Mouse (Mus musculus): ENCODE results near the gene Ggn. TPM values are rescaled to one million over a fixed set of nuclear protein-coding genes. Genes with fewer than 3 reads are reported as not detected.
"Not testable (repeated sequence)": the region's sequence is repeated elsewhere in the genome, so short reads cannot be mapped to it uniquely, and the experiment has no call there.

Ggn gene
- polyA plus RNA-seq, 1 experiment from 2014 or later, result 0.36 TPM

- no peak for ATAC-seq
- WGBS, result 43% methylated on average over 16 of the region's 16 CpGs
- H3K36me3 ChIP-seq (ENCODE audit: control insufficient read depth, insufficient read depth, low read length), result no peaks in the 10 kb centered on the region
- H3K27ac ChIP-seq (ENCODE audit: low read depth, low read length), result no peak overlapping the region
- peaks cover 2% of the 10 kb centered on the region for H3K27me3 ChIP-seq (replicated peaks; ENCODE audit: control insufficient read depth, insufficient read depth, low read length)
- no peaks in the 10 kb centered on the region; the same call in 1 of the 2 replicates for H3K4me1 ChIP-seq (ENCODE audit: control insufficient read depth, insufficient read depth, low read depth, low read length)
- no peak overlapping the region for H3K4me3 ChIP-seq (ENCODE audit: low read length)
- H3K4me2 ChIP-seq (ENCODE audit: low read length), result no peak overlapping the region
- H3K9me3 ChIP-seq (ENCODE audit: control insufficient read depth, low read length), result no peaks in the 10 kb centered on the region
- H3K9ac ChIP-seq (ENCODE audit: low read depth, low read length), result no peak overlapping the region
Observed at GRCm38 (mm10) chr7:29137429-29137828, 32.6 kb upstream of the Ggn start.

- 94% methylated on average over 3 of the region's 4 CpGs for WGBS
- H3K4me3 ChIP-seq (ENCODE audit: low read length); H3K4me2 ChIP-seq (ENCODE audit: low read length); ATAC-seq; H3K36me3 ChIP-seq (ENCODE audit: control insufficient read depth, insufficient read depth, low read length); H3K9me3 ChIP-seq (ENCODE audit: control insufficient read depth, low read length); H3K27me3 ChIP-seq (replicated peaks; ENCODE audit: control insufficient read depth, insufficient read depth, low read length); H3K9ac ChIP-seq (ENCODE audit: low read depth, low read length); H3K4me1 ChIP-seq (ENCODE audit: control insufficient read depth, insufficient read depth, low read depth, low read length); H3K27ac ChIP-seq (ENCODE audit: low read depth, low read length): not testable (repeated sequence)
Observed at GRCm38 (mm10) chr7:29139237-29139636, 30.8 kb upstream of the Ggn start.

- H3K4me2 ChIP-seq (ENCODE audit: low read length), result no peak overlapping the region
- H3K9ac ChIP-seq (ENCODE audit: low read depth, low read length), result no peak overlapping the region
- H3K4me3 ChIP-seq (ENCODE audit: low read length), result no peak overlapping the region
- WGBS, result 85% methylated on average over 8 of the region's 8 CpGs
- no peaks in the 10 kb centered on the region for H3K4me1 ChIP-seq (ENCODE audit: control insufficient read depth, insufficient read depth, low read depth, low read length)
- H3K27ac ChIP-seq (ENCODE audit: low read depth, low read length), result no peak overlapping the region
- H3K36me3 ChIP-seq (ENCODE audit: control insufficient read depth, insufficient read depth, low read length), result no peaks in the 10 kb centered on the region
- peaks cover 2% of the 10 kb centered on the region for H3K27me3 ChIP-seq (replicated peaks; ENCODE audit: control insufficient read depth, insufficient read depth, low read length)
- no peak for ATAC-seq
- H3K9me3 ChIP-seq (ENCODE audit: control insufficient read depth, low read length), result no peaks in the 10 kb centered on the region
Observed at GRCm38 (mm10) chr7:29141416-29141815, 28.6 kb upstream of the Ggn start.

- H3K4me3 ChIP-seq (ENCODE audit: low read length), result no peak overlapping the region
Observed at GRCm38 (mm10) chr7:29144006-29144405, 26.0 kb upstream of the Ggn start.

GRCm38 (mm10) chr7:29146625-29147367 is 23.2 kb upstream of the Ggn start:
- H3K27me3 ChIP-seq (replicated peaks; ENCODE audit: control insufficient read depth, insufficient read depth, low read length), result no peaks in the 10 kb centered on the region
- no peaks in the 10 kb centered on the region for H3K4me1 ChIP-seq (ENCODE audit: control insufficient read depth, insufficient read depth, low read depth, low read length)
- ATAC-seq, result no peak
- no peak overlapping the region for H3K4me2 ChIP-seq (ENCODE audit: low read length)
- no peak overlapping the region for H3K4me3 ChIP-seq (ENCODE audit: low read length)
- H3K9me3 ChIP-seq (ENCODE audit: control insufficient read depth, low read length), result no peaks in the 10 kb centered on the region
- H3K36me3 ChIP-seq (ENCODE audit: control insufficient read depth, insufficient read depth, low read length), result no peaks in the 10 kb centered on the region
- WGBS, result 85% methylated on average over 7 of the region's 7 CpGs
- H3K9ac ChIP-seq (ENCODE audit: low read depth, low read length), result no peak overlapping the region
- H3K27ac ChIP-seq (ENCODE audit: low read depth, low read length), result no peak overlapping the region

More at GRCm38 (mm10) chr7:29144006-29144405, 26.0 kb upstream of the Ggn start:
- Histone ChIP-seq H3K4me1 (ENCODE audit: control insufficient read depth, insufficient read depth, low read depth, low read length) (no peaks in the 10 kb centered on the region), H3K9me3 (ENCODE audit: control insufficient read depth, low read length) (no peaks in the 10 kb centered on the region), H3K27me3 (replicated peaks; ENCODE audit: control insufficient read depth, insufficient read depth, low read length) (no peaks in the 10 kb centered on the region), H3K9ac (ENCODE audit: low read depth, low read length) (no peak overlapping the region), H3K36me3 (ENCODE audit: control insufficient read depth, insufficient read depth, low read length) (no peaks in the 10 kb centered on the region), H3K27ac (ENCODE audit: low read depth, low read length) (no peak overlapping the region), H3K4me2 (ENCODE audit: low read length) (no peak overlapping the region)
- ATAC-seq, result no peak
- WGBS, result 96% methylated on average over 3 of the region's 4 CpGs

GRCm38 (mm10) chr7:29148771-29149170 is 21.2 kb upstream of the Ggn start:
- no peak for ATAC-seq
- no peaks in the 10 kb centered on the region for H3K9me3 ChIP-seq (ENCODE audit: control insufficient read depth, low read length)
- no peaks in the 10 kb centered on the region for H3K27me3 ChIP-seq (replicated peaks; ENCODE audit: control insufficient read depth, insufficient read depth, low read length)
- no peak overlapping the region for H3K4me3 ChIP-seq (ENCODE audit: low read length)
- no peaks in the 10 kb centered on the region for H3K4me1 ChIP-seq (ENCODE audit: control insufficient read depth, insufficient read depth, low read depth, low read length)
- H3K36me3 ChIP-seq (ENCODE audit: control insufficient read depth, insufficient read depth, low read length), result no peaks in the 10 kb centered on the region
- no peak overlapping the region for H3K9ac ChIP-seq (ENCODE audit: low read depth, low read length)
- H3K27ac ChIP-seq (ENCODE audit: low read depth, low read length), result no peak overlapping the region
- H3K4me2 ChIP-seq (ENCODE audit: low read length), result no peak overlapping the region
- 91% methylated on average over 14 of the region's 15 CpGs for WGBS

- Histone ChIP-seq H3K27ac (ENCODE audit: low read depth, low read length) (no peak overlapping the region), H3K4me2 (ENCODE audit: low read length) (no peak overlapping the region), H3K9me3 (ENCODE audit: control insufficient read depth, low read length) (no peaks in the 10 kb centered on the region), H3K36me3 (ENCODE audit: control insufficient read depth, insufficient read depth, low read length) (no peaks in the 10 kb centered on the region), H3K9ac (ENCODE audit: low read depth, low read length) (no peak overlapping the region), H3K27me3 (replicated peaks; ENCODE audit: control insufficient read depth, insufficient read depth, low read length) (no peaks in the 10 kb centered on the region), H3K4me1 (ENCODE audit: control insufficient read depth, insufficient read depth, low read depth, low read length) (peaks cover 9% of the 10 kb centered on the region), H3K4me3 (ENCODE audit: low read length) (no peak overlapping the region)
- ATAC-seq, result no peak
- 65% methylated on average over 10 of the region's 10 CpGs for WGBS
Observed at GRCm38 (mm10) chr7:29151486-29151885, 18.5 kb upstream of the Ggn start.

- 96% methylated on average over 14 of the region's 14 CpGs for WGBS
- Histone ChIP-seq H3K9me3 (ENCODE audit: control insufficient read depth, low read length) (no peaks in the 10 kb centered on the region), H3K27ac (ENCODE audit: low read depth, low read length) (no peak overlapping the region), H3K4me3 (ENCODE audit: low read length) (no peak overlapping the region; the same call in 1 of the 2 replicates), H3K27me3 (replicated peaks; ENCODE audit: control insufficient read depth, insufficient read depth, low read length) (peaks cover 3% of the 10 kb centered on the region; the same call in 1 of the 2 replicates), H3K4me2 (ENCODE audit: low read length) (no peak overlapping the region), H3K36me3 (ENCODE audit: control insufficient read depth, insufficient read depth, low read length) (no peaks in the 10 kb centered on the region), H3K9ac (ENCODE audit: low read depth, low read length) (no peak overlapping the region), H3K4me1 (ENCODE audit: control insufficient read depth, insufficient read depth, low read depth, low read length) (peaks cover 9% of the 10 kb centered on the region)
- no peak for ATAC-seq
Observed at GRCm38 (mm10) chr7:29154018-29154720, 15.8 kb upstream of the Ggn start.

- Histone ChIP-seq H3K9me3 (ENCODE audit: control insufficient read depth, low read length) (no peaks in the 10 kb centered on the region), H3K4me2 (ENCODE audit: low read length) (peak overlapping the region; percentile 93), H3K27me3 (replicated peaks; ENCODE audit: control insufficient read depth, insufficient read depth, low read length) (peaks cover 3% of the 10 kb centered on the region; the same call in 1 of the 2 replicates), H3K36me3 (ENCODE audit: control insufficient read depth, insufficient read depth, low read length) (no peaks in the 10 kb centered on the region), H3K4me1 (ENCODE audit: control insufficient read depth, insufficient read depth, low read depth, low read length) (peaks cover 9% of the 10 kb centered on the region), H3K4me3 (ENCODE audit: low read length) (peak overlapping the region; percentile 90), H3K9ac (ENCODE audit: low read depth, low read length) (peak overlapping the region; percentile 86), H3K27ac (ENCODE audit: low read depth, low read length) (peak overlapping the region; percentile 92)
- peak; percentile 91 for ATAC-seq
- WGBS, result 7% methylated on average over 37 of the region's 37 CpGs
Observed at GRCm38 (mm10) chr7:29155196-29155837, 14.7 kb upstream of the Ggn start.
